Mouse (Mus musculus) embryonic fibroblast, embryonic 13.5 days (primary cell): ENCODE measurements at regions not wholly inside any gene's neighbourhood (a gene's known extent, or its start where the extent isn't known, plus 50 kb on each side); places are given as distances from the start of the nearest gene placed in this dataset.
A peak's percentile ranks its signal among the peaks of the same experiment; 100 is the strongest.

Experiments
- H3K27ac ChIP-seq: 2 replicates; pipeline ENCODE4 v1.5.1; 2012; ENCODE audit warnings: low read length, control low read depth, inconsistent platforms; ENCODE audit not compliant: insufficient read depth
- H3K4me1 ChIP-seq: 2 replicates; pipeline ENCODE4 v1.6.1; 2011; ENCODE audit warnings: low read length; ENCODE audit not compliant: control insufficient read depth, insufficient read depth
- H3K4me3 ChIP-seq: 2 replicates; pipeline ENCODE4 v1.5.1; 2011; ENCODE audit warnings: mild to moderate bottlenecking, control low read depth, low read length; ENCODE audit not compliant: insufficient read depth
- CTCF ChIP-seq: IDR thresholded peaks from 2 replicates; pipeline ENCODE4 v1.5.1; 2011; ENCODE audit warnings: mild to moderate bottlenecking, control low read depth, low read length, moderate library complexity, borderline replicate concordance; ENCODE audit not compliant: insufficient read depth
- POLR2A ChIP-seq: IDR thresholded peaks from 2 replicates; pipeline ENCODE4 v1.6.1; 2011; ENCODE audit warnings: low read depth, mild to moderate bottlenecking, control low read depth, low read length, moderate library complexity

DNA sequence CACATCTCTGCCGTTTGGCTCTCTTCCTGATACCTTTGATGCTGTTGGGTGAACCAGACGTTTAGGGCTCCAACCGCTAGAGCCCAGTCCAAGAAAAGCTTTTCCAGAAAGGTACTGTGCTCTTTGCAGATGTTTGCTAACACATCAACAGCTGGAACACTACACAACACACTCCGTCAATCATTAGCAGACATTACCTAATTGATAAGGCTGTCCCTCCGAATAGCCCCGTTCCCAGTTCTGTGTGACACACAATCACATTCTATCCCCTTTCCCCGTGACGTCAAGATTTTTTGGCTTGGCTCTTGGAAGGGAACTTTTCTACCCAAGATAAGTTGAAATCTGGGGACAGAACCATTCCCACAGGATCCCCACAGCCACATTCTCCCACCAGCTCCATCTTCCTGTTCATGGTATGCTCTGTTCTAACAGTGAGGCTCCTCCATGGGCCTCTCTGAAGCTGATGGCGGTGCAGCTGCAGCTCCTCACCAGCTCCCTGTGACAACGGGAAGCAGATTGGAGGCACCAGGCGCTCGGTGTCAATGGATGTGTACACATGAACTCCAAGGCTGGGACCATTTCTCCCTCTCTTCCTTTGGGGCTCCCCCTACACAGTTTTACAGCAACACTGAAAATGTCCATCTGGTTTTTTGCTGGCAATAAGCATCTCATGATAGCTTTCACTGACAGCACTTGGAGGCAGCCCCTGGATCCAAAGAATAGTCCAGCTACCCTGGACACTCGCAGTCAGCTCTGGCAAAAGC lies 122.6 kb upstream of the Tbx20 start:
- Histone ChIP-seq H3K4me1 (no peaks in the 10 kb centered on the region), H3K4me3 (no peak overlapping the region), H3K27ac (no peak overlapping the region)
- TF ChIP-seq CTCF (no peak), POLR2A (no peak)

DNA sequence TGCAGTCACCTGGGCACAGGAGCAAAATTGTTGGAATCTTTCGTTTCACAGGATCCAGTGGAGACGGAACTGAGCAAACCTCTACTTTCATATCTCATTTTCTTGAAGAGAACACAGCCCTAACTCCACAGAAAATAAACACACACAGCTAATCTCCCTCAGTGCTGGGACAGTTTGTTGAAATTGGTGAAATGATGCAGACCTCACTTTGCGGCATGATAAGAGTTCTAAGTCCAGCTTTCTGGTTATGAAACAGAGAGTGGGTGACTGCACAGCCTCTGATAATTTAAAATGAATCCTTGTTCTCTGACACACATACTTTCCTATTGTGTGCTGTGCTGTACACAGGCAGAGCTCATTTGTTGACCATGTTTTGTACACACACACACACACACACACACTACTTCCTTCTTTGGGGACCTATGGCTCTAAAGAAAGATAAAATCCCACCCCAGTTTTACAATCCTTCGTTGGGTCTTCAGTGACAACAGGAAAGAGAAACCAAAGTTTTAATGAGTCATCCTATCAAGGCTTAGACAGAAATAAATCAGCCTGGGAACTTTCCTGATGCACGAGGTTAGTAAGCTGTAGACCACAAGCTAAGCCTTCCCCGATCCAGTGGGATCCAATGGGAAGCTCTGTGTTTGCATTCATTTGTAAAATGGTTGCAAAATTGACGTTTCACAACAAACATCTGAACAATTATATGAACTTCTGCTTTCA lies 125.3 kb upstream of the Tbx20 start:
- Histone ChIP-seq H3K27ac (no peak overlapping the region), H3K4me3 (no peak overlapping the region), H3K4me1 (peaks cover 7% of the 10 kb centered on the region; the same call in 1 of the 2 replicates)
- TF ChIP-seq CTCF (no peak), POLR2A (no peak)

DNA sequence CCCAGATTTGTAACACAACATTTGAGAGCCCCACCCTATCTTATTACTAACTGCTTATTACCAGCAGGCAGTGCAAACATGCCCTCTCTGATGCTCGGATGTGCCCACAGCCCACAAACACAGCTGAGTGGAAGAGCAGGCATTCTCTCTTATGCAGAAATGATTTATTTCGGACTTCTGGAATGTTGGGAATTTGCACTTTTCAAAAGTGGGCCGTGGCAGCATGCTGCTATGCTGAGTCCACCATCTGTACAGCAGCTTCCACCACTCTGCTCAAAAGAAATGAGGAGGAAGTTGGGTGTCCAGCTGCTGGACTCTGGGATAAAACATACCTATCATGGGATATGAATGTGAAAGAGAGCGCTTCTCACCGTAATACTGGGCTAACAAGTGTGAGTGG lies 129.6 kb upstream of the Tbx20 start:
- H3K4me3 ChIP-seq, result no peak overlapping the region
- H3K4me1 ChIP-seq, result peaks cover 7% of the 10 kb centered on the region; the same call in 1 of the 2 replicates
- no peak overlapping the region for H3K27ac ChIP-seq
- TF ChIP-seq POLR2A (no peak), CTCF (no peak)

DNA sequence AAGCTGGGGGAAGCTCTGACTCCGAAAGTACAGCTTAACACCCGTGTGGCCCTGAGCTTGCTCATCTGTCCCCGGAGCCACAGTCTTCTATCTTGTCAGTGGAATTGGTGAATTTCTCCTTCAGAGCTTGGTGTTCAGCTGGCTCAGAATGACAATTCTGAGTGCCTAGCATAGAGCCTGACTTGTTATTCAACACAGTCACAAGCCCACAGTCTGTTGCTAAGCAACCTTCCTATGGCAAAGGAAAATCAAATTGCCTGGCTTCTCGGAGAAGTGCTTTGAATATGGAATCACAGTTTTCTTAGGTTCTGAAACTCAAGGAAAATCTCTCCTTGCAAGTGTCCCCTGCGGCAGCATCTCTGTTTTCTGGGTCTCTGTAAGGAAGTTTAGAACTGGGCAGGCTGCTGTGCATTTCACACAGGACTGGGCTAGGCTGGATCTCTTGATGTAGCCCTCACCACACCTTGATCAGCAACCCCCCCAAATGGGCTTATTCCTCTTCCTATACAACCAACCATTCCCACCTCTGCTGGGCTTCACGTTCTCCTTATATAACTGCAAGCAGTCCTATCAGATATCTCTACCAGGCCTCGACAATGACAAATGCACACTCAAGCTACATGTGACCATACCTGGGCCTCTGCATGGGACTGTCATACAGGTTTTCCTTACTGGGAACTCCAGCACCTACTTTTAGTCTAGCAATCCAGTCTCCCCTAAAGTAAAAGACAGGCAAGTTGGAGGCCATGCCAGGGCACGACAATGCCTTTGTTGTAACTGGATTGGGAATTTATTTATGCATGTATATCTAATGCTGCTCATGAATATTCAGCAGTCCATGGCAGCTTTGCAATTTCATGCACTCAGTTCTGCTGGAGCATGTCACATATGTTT lies 135.2 kb upstream of the Tbx20 start:
- H3K27ac ChIP-seq, result no peak overlapping the region
- no peaks in the 10 kb centered on the region; the same call in 1 of the 2 replicates for H3K4me1 ChIP-seq
- TF ChIP-seq POLR2A (no peak), CTCF (no peak)
- H3K4me3 ChIP-seq, result no peak overlapping the region

DNA sequence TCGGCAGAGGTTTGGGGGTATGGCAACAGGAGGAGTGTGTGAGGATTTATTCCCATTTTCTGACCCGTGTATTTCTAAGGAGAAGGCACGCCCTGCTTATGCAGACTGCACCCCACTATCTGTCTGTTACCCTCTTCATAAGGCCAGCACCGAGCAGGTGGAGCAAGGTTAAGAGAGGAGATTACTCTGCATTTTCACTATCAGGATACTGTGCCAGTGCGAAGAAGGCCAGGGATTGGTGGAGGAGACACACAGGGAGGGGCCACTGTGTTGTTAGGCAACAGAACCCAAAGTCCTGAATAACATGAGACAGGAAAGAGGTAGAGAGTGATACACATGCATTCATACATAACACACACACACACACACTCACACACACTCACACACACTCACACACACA lies 136.6 kb upstream of the Tbx20 start:
- H3K27ac ChIP-seq, result no peak overlapping the region
- H3K4me3 ChIP-seq, result no peak overlapping the region
- TF ChIP-seq POLR2A (no peak), CTCF (no peak)
- H3K4me1 ChIP-seq, result no peaks in the 10 kb centered on the region

DNA sequence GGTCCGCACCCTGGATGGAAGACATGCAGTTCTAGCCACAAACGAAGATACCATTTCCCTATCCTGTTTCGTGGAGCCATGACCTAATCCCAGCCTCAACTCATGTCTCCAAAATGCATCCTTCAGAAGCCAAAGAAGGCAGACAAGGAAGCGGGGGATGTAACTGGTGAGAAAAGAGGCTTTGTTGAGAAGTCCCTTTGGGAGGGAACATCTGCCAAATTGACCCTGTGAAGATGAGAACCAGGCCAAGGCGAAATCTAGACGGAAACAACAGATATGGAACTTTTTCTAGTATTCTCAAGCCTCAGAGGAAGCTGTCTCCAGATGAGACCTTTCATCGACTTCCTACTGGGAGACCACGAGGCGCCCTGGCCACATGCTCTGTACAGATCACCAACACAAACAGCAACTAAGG lies 145.9 kb upstream of the Tbx20 start:
- no peaks in the 10 kb centered on the region for H3K4me1 ChIP-seq
- no peak overlapping the region for H3K27ac ChIP-seq
- H3K4me3 ChIP-seq, result no peak overlapping the region
- TF ChIP-seq POLR2A (no peak), CTCF (no peak)

DNA sequence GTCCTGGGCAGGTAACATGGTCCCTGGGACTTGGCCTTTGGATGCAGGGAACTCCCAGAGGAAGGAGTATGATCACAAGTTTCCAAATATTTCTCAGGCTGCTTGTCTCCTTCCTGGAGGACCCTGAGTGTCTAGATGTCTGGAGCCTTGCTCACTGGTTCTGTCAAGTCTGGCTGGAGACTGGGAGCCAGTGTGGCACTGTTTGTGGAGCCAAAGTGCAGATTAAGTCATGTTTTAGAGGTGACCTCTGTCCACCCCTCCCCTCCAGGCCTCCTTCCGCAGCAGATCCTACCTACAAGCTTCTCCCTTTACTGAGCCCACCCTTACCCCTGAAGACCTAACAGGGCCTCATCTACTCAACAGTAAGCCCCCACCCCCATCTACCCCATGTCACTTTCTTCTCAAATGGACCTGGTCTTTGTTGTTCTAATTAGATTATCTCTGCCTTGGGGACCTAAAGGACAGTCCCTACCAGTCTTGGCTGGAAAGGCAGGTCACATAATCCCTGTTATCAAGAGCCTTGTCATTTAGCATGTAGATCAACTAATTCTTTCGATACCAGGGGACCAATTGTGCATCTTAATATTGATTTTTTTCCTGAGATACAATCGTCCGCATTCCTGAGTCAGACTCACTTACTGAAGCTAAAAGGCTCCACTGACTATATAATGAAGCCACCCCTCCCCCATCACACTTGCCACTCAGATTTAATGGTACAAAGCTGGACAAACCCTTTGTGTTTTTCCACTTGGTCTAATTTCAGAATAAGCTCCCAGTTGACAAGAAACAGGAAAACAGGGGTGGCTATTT lies 148.2 kb upstream of the Tbx20 start:
- Histone ChIP-seq H3K27ac (no peak overlapping the region), H3K4me3 (no peak overlapping the region), H3K4me1 (no peaks in the 10 kb centered on the region)
- TF ChIP-seq POLR2A, result no peak
- TF ChIP-seq CTCF, result no peak

DNA sequence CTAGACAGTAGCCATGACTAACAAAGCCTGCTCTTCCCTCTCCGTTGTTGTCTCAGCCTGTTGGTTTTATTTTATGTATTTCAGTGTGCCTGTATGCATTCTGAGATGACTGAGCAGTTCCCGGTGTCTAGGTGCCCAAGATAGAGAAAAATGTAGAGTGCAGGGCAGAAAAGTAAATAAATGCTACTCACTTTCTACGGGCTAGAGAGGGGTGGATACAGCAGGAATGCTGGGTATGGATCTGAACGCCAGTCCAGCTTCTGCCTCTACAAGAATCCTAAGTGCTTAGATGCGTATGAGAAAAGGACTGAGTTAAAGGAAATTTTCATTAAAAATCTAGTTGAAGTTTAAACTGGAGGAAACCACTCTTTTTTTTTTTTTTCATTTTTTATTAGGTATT lies 149.4 kb upstream of the Tbx20 start:
- TF ChIP-seq POLR2A, result no peak
- no peak for TF ChIP-seq CTCF
- Histone ChIP-seq H3K4me1 (no peaks in the 10 kb centered on the region), H3K4me3 (no peak overlapping the region), H3K27ac (no peak overlapping the region)

DNA sequence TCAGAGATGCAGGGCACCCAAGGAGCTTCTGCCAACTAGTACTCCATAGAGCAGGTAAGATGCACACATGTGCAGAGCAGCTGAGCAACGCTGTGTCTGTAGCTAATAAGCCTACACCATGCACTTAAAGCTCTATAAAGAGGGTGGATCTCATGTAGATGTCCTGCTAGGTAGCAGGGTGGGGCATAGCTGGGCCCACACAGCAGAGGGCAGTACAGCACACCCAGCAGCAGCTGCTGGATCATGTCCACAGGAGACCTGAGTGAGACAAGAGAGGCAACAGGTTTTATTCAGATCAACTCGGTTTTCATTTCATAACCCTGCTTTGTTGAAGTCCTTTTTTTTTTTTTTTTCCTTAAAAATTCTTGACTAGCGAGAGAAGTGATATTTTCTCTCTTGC lies 151.5 kb upstream of the Gm10181 start:
- no peak overlapping the region for H3K4me3 ChIP-seq
- no peak overlapping the region for H3K27ac ChIP-seq
- no peaks in the 10 kb centered on the region for H3K4me1 ChIP-seq
- TF ChIP-seq CTCF (peak; percentile 69; the same call in 1 of the 2 replicates), POLR2A (no peak)
